Mouse (Mus musculus): ENCODE data around the gene Ankrd66. TPM values are rescaled to one million over a fixed set of nuclear protein-coding genes. Genes with fewer than 3 reads are reported as not detected.

Gene Ankrd66
- polyA plus RNA-seq (2011; ENCODE audit: insufficient read depth, insufficient read length, low replicate concordance, missing spikeins) = 3.9 TPM in 1 of 2 replicates, not detected in the other

DNA sequence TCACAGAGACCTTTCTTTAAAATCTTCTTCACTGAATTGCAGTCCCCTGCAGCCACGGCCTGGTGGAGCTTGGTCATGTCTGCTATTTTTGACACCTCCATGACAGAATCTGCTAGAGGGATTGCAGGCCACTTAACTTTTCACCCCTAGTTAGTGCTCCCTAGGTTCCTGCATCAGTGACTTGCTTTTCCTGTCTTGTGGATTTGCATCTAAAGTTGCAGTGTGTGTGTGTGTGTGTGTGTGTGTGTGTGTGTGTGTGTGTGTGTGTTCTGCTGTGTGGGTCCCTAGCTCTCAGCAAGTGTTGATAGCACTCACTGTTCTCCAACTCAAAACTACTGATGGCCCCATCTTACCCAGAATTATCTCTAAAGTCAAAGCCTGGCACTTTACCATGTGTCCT, at the start of gene Ankrd66:
Ankrd66 (minus strand) TSS at position 101 of the 400 bp plus-strand sequence.
- H3K4me3 ChIP-seq (replicated peaks; ENCODE audit: control insufficient read depth, low read depth, low read length) = no peak within 1 kb of the TSS
- H3K27ac ChIP-seq (ENCODE audit: control insufficient read depth, insufficient read depth, low read depth, low read length, poor library complexity) = no peak within 1 kb of the TSS
- TF ChIP-seq CTCF (IDR thresholded peaks at IDR 0.05; ENCODE audit: control insufficient read depth, insufficient read depth, low read length) (no peak), POLR2A (IDR thresholded peaks at IDR 0.05; ENCODE audit: borderline replicate concordance, control insufficient read depth, low read depth, low read length) (no peak)
- WGBS = 55% methylated on average over 1 of the region's 1 CpGs
- peaks cover 9% of the 10 kb centered on the region for H3K4me1 ChIP-seq (ENCODE audit: control insufficient read depth, insufficient read depth, low read length)

DNA sequence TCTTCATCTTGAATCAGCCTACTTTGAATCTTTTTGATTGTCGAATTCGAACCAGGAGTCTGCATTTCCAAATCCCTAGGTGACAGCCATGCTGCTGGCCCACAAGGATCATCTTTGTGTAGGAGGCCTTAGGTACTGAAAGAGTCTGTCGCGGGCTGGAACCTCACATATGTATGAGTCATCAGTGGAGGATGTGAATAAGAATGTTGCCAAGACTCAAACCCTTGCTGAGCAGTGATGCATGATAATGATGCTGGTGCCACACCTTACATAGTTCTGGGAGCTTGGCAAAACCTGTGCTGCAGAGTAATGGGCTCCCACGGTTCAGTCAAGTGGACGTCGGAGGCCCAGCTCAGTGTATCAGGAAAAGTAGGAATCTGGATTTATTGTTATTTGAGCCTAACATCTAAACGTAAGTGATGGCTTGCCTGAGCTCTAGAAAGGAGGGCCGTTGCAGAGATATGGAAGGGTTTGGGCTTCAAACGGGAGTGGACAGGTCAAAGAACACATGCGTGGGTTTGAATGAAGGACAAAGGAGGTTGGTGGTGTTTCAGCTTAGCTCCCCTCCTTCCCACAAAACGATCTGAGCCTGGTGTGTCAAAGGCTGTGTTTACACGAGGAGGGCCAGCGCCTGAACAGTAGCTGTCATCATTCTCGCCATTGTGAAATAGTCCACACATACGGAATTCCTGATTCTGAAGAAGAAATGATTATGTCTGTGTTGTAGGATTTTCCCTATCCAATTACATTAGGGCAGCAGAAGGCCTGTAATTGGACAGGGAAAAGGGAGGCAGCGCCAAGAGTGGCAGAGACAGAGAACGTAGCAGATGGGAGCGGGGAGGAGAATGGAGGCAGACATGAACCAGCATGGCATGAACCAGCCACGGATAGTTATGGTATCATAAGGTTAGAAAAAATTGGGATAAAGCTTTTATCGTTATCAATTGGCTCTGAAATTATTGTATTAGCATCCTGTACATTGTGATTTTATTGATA, 49.2 kb upstream of the Ankrd66 start:
- Histone ChIP-seq H3K4me1 (ENCODE audit: control insufficient read depth, insufficient read depth, low read length) (peaks cover 5% of the 10 kb centered on the region; the same call in 1 of the 2 replicates), H3K27ac (ENCODE audit: control insufficient read depth, insufficient read depth, low read depth, low read length, poor library complexity) (no peak overlapping the region), H3K4me3 (replicated peaks; ENCODE audit: control insufficient read depth, low read depth, low read length) (no peak overlapping the region)
- 83% methylated on average over 21 of the region's 21 CpGs for WGBS
- no peak for TF ChIP-seq POLR2A (IDR thresholded peaks at IDR 0.05; ENCODE audit: borderline replicate concordance, control insufficient read depth, low read depth, low read length)

DNA sequence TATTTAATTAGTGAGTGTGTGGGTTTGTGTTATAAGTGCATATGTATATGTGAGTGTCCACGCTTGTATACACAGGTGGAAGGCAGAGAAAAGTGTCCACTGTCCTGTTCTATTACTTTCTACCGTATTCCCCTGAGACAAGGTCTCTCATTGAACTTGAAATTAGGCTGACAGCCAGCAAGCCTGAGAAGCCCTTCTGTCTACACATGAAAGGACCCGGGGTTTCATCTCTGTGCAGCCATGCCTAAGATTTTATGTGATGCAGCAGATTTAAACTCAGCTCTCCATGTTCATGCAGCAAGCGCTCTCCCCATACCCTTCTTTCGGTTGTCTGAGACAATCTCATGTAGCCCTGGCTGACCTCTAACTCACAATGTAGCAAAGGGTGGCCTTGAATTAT, 47.1 kb upstream of the Ankrd66 start:
- Histone ChIP-seq H3K27ac (ENCODE audit: control insufficient read depth, insufficient read depth, low read depth, low read length, poor library complexity) (no peak overlapping the region), H3K4me1 (ENCODE audit: control insufficient read depth, insufficient read depth, low read length) (peaks cover 5% of the 10 kb centered on the region; the same call in 1 of the 2 replicates), H3K4me3 (replicated peaks; ENCODE audit: control insufficient read depth, low read depth, low read length) (no peak overlapping the region)
- no peak for TF ChIP-seq CTCF (IDR thresholded peaks at IDR 0.05; ENCODE audit: control insufficient read depth, insufficient read depth, low read length)
- no peak for TF ChIP-seq POLR2A (IDR thresholded peaks at IDR 0.05; ENCODE audit: borderline replicate concordance, control insufficient read depth, low read depth, low read length)
- 79% methylated on average over 5 of the region's 5 CpGs for WGBS

DNA sequence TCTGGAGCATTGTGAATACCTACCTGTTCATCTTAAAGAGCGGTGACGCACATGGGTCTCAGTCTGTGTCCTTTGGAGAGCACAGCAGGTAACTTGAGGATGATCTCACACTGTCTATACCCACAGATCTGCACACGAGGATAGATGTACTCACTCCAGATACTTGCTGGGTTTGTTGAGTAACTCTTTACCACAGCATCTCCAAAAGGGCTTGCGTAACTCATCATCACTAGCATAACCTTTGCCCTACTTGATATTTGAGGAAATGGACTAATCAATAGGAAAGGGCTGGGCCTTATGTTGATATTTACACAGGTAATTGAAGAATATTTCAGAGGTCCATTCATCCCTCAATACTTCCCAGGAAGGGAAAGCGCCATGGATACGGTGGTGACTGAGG, 46.3 kb upstream of the Ankrd66 start:
- WGBS = 69% methylated on average over 6 of the region's 6 CpGs
- no peak for TF ChIP-seq POLR2A (IDR thresholded peaks at IDR 0.05; ENCODE audit: borderline replicate concordance, control insufficient read depth, low read depth, low read length)
- TF ChIP-seq CTCF (IDR thresholded peaks at IDR 0.05; ENCODE audit: control insufficient read depth, insufficient read depth, low read length) = no peak
- no peak overlapping the region for H3K4me3 ChIP-seq (replicated peaks; ENCODE audit: control insufficient read depth, low read depth, low read length)
- peaks cover 5% of the 10 kb centered on the region; the same call in 1 of the 2 replicates for H3K4me1 ChIP-seq (ENCODE audit: control insufficient read depth, insufficient read depth, low read length)
- no peak overlapping the region for H3K27ac ChIP-seq (ENCODE audit: control insufficient read depth, insufficient read depth, low read depth, low read length, poor library complexity)

DNA sequence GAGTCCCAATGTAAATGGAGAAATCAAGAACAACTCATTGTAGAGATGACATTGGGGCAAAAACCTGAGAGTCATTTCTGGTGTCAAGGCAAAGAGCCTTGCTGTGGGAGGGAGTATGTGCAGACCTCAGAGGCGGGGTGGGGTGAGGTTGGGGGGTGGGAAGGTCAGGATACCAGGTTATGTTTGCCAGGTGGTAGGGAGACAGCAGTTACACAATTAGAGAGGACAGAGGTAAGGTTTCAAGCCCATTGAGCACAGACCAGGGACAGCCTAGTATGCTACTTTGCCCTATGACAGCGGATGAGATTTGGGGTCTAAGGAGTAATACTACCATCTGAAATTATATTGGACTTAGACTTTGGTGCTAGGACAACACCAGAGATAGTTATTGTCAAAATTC, 43.8 kb upstream of the Ankrd66 start:
- no peak for TF ChIP-seq CTCF (IDR thresholded peaks at IDR 0.05; ENCODE audit: control insufficient read depth, insufficient read depth, low read length)
- no peak for TF ChIP-seq POLR2A (IDR thresholded peaks at IDR 0.05; ENCODE audit: borderline replicate concordance, control insufficient read depth, low read depth, low read length)
- WGBS = 81% methylated on average over 2 of the region's 2 CpGs
- Histone ChIP-seq H3K4me3 (replicated peaks; ENCODE audit: control insufficient read depth, low read depth, low read length) (no peak overlapping the region), H3K4me1 (ENCODE audit: control insufficient read depth, insufficient read depth, low read length) (peaks cover 5% of the 10 kb centered on the region; the same call in 1 of the 2 replicates), H3K27ac (ENCODE audit: control insufficient read depth, insufficient read depth, low read depth, low read length, poor library complexity) (no peak overlapping the region)

DNA sequence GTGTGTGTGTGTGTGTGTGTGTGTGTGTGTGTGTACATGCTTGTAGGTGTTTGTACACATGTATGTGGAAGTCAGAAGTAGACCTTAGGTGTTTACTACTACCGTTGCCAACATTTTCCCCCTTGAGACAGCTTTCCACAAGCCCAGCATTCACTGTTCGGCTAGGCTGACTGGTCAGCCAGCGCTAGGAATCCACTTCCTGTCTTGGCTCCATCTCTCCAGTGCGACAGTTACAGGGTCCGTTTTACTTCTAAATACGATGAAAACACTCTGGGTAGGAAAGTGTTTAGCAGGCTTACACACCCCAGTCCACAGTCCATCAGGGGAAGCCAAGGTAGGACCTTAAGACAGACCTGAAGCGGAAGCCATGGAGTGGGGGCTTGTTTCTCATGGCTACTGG, 41.3 kb upstream of the Ankrd66 start:
- H3K4me1 ChIP-seq (ENCODE audit: control insufficient read depth, insufficient read depth, low read length) = peaks cover 5% of the 10 kb centered on the region; the same call in 1 of the 2 replicates
- no peak overlapping the region for H3K27ac ChIP-seq (ENCODE audit: control insufficient read depth, insufficient read depth, low read depth, low read length, poor library complexity)
- TF ChIP-seq CTCF (IDR thresholded peaks at IDR 0.05; ENCODE audit: control insufficient read depth, insufficient read depth, low read length) (no peak), POLR2A (IDR thresholded peaks at IDR 0.05; ENCODE audit: borderline replicate concordance, control insufficient read depth, low read depth, low read length) (no peak)
- 65% methylated on average over 7 of the region's 7 CpGs for WGBS
- no peak overlapping the region for H3K4me3 ChIP-seq (replicated peaks; ENCODE audit: control insufficient read depth, low read depth, low read length)

DNA sequence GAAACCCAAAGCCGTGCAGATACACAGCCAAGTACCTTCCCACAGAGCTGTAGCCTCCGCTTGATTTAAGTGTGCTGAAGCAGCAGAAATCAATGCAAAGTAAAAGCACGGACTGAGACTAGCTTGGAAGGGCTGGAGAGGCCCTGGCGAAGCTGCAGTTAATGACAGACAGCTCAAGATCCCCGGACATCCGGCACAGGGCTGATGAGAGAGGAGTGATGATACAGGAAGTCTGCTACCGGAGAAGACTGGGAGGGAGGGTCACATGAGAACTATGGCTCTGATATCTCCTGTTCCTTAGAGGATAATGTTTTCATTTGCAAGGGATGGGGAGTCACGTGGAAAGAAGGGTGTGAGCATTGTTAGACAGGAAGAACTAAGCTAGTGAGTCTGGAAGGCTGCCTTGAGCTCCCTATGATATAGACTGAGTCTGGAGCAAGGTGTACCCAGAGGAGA, 37.6 kb upstream of the Ankrd66 start:
- 60% methylated on average over 8 of the region's 8 CpGs for WGBS
- TF ChIP-seq POLR2A (IDR thresholded peaks at IDR 0.05; ENCODE audit: borderline replicate concordance, control insufficient read depth, low read depth, low read length) (no peak), CTCF (IDR thresholded peaks at IDR 0.05; ENCODE audit: control insufficient read depth, insufficient read depth, low read length) (no peak)
- H3K27ac ChIP-seq (ENCODE audit: control insufficient read depth, insufficient read depth, low read depth, low read length, poor library complexity) = no peak overlapping the region

DNA sequence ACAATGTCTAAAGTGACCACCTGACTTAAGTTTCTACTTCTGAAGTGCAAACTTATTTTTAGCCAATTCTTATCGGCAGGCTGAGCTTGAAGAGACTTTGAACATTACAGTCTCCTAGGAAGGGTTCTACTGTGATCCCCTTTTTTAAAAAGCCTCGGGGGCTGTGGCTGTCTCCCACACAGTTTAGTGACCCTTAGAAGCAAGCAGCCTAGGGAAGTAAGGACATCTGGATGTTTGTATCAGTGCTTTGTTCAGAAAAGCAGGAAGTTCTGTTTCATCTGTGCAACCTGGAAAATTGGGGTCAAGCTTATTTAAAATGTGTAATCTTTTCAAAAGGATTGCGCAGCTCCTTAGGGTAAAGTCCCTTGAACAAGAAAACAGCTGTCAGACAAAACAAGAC, 37.0 kb upstream of the Ankrd66 start:
- H3K4me1 ChIP-seq (ENCODE audit: control insufficient read depth, insufficient read depth, low read length) = peaks cover 2% of the 10 kb centered on the region; the same call in 1 of the 2 replicates
- TF ChIP-seq CTCF (IDR thresholded peaks at IDR 0.05; ENCODE audit: control insufficient read depth, insufficient read depth, low read length) (no peak), POLR2A (IDR thresholded peaks at IDR 0.05; ENCODE audit: borderline replicate concordance, control insufficient read depth, low read depth, low read length) (no peak)
- WGBS = 32% methylated on average over 3 of the region's 3 CpGs
- no peak overlapping the region for H3K27ac ChIP-seq (ENCODE audit: control insufficient read depth, insufficient read depth, low read depth, low read length, poor library complexity)
- H3K4me3 ChIP-seq (replicated peaks; ENCODE audit: control insufficient read depth, low read depth, low read length) = no peak overlapping the region

More for the DNA sequence above, 37.6 kb upstream of the Ankrd66 start:
- H3K4me3 ChIP-seq (replicated peaks; ENCODE audit: control insufficient read depth, low read depth, low read length) = no peak overlapping the region
- no peaks in the 10 kb centered on the region; the same call in 1 of the 2 replicates for H3K4me1 ChIP-seq (ENCODE audit: control insufficient read depth, insufficient read depth, low read length)

All from bone marrow, adult 2 months (tissue).